ENCODE assay signal across 12 mouse cellular contexts in the genomic region with DNA sequence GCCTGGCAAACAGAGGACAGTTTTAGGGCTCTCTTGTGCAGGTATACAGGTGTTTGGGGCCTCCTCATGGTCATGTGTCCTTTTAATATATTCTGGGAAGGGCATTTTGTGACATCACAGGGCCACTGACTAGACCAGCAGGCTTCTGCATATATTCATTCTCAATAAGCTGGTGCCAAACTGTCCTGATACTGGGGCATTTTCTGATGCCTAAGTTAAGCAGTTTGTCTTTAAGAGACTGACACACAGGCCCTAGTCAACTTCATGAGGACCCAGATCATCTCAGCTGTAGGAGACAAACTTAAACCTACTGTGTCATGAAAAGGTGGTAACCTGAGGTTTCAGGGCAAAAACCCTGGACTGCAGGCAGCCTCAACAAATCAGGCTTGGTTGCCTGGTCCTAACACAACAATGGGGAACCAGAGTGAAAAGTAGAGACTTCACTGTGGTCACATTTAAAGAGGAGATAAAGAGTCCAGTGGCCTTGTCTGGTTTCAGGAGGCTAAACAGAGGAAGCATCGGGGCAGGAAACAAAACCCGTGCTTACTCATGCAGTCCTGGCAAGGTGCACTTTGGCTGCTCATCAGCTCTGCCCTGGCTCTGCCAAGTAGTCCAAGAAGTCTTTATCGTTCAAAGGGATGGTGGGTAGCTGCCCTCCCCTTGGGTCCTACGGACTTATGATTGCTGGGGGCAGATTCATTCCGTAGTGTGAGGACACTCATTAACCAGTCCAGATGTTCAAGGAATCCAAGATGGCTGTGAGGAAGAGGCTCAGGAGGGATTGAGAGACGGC. TPM values are rescaled to one million over a fixed set of nuclear protein-coding genes. Genes with fewer than 3 reads are reported as not detected.
DNase-seq lines count a peak whose midpoint lies in the region; ATAC-seq and TF ChIP-seq lines count a peak whose summit lies in the region.
"Had no signal": no experiment of that assay in that cellular context is flagged by ENCODE, and none has a peak within 500 bp of the region (broad histone marks: within the 10 kb centered on the region; RNA-seq: fewer than 3 reads in every experiment).

No protein-coding gene starts in this region.

- H3K27ac ChIP-seq in cerebellum, adult 2 months (ENCODE audit: insufficient read depth, low read length), result no peak overlapping the region
- peak overlapping the region; percentile 31; the same call in 1 of the 2 replicates for H3K27ac ChIP-seq in brown adipose tissue, adult 24 weeks (replicated peaks; ENCODE audit: low read depth, low read length)
- H3K27ac ChIP-seq: hindbrain, embryonic 15.5 days; liver, embryonic 15.5 days; midbrain, embryonic 15.5 days had no signal

- no peak for TF ChIP-seq CTCF in cerebellum, adult 2 months (IDR thresholded peaks at IDR 0.05; ENCODE audit: borderline replicate concordance, insufficient read depth, low read depth, low read length)
- TF ChIP-seq CTCF in lung, adult 2 months (IDR thresholded peaks at IDR 0.05; ENCODE audit: insufficient read depth, low read length), result no peak

- H3K27me3 ChIP-seq in cerebellum, adult 2 months (ENCODE audit: control insufficient read depth, insufficient read depth, low read length), result no peaks in the 10 kb centered on the region
- H3K27me3 ChIP-seq: hindbrain, embryonic 15.5 days; midbrain, embryonic 15.5 days had no signal

- peaks cover 9% of the 10 kb centered on the region for H3K4me1 ChIP-seq in cerebellum, adult 2 months (ENCODE audit: control insufficient read depth, insufficient read depth, low read length)
- H3K4me1 ChIP-seq in lung, adult 2 months (ENCODE audit: control insufficient read depth, insufficient read depth, low read length), result peaks cover 16% of the 10 kb centered on the region
- H3K4me1 ChIP-seq in brown adipose tissue, adult 24 weeks (ENCODE audit: control insufficient read depth, insufficient read depth, insufficient read length, low read length), result peaks cover 34% of the 10 kb centered on the region
- H3K4me1 ChIP-seq: hindbrain, embryonic 15.5 days; liver, embryonic 15.5 days; midbrain, embryonic 15.5 days had no signal

- 25% methylated on average over 6 of the region's 6 CpGs for WGBS in cerebellum, adult 2 months
- 40% methylated on average over 6 of the region's 6 CpGs for WGBS in lung, adult 2 months

- peak; percentile 37 to 54 for DNase-seq in cerebellum, adult 2 months
- DNase-seq in cerebellum, adult 8-10 months, result no peak
- DNase-seq in lung, postnatal 36 days, result peak; percentile 53
- DNase-seq in lung, adult 2 months, result no peak
- DNase-seq in naive thymus-derived CD4-positive, alpha-beta T cell, adult 2 months (ENCODE audit: low read depth), result peak; percentile 56
- DNase-seq in frontal cortex, postnatal 36 days (ENCODE audit: low spot score in 2 of 2), result no peak
- DNase-seq: heart, adult 11 months had no signal

- H3K4me3 ChIP-seq in cerebellum, adult 2 months (replicated peaks; ENCODE audit: insufficient read depth, low read depth, low read length), result no peak overlapping the region
- H3K4me3 ChIP-seq in lung, adult 2 months (replicated peaks; ENCODE audit: extremely low read depth, low read depth, low read length), result no peak overlapping the region
- H3K4me3 ChIP-seq in brown adipose tissue, adult 24 weeks (ENCODE audit: insufficient read depth, low read depth, low read length), result no peak overlapping the region
- H3K4me3 ChIP-seq: hindbrain, embryonic 15.5 days; liver, embryonic 15.5 days; midbrain, embryonic 15.5 days had no signal

- no peak for ATAC-seq in monocyte, adult 5-6 weeks (replicated peaks; ENCODE audit: insufficient number of reproducible peaks, low FRiP score, low TSS enrichment, poor library complexity, severe bottlenecking)
- ATAC-seq: midbrain, embryonic 15.5 days had no signal

- TF ChIP-seq POLR2A in cerebellum, adult 2 months (IDR thresholded peaks at IDR 0.05; ENCODE audit: borderline replicate concordance, insufficient read depth, low read length), result no peak
- no peak for TF ChIP-seq POLR2A in lung, adult 2 months (IDR thresholded peaks at IDR 0.05; ENCODE audit: borderline replicate concordance, extremely low read depth, low read depth, low read length)

RNA-seq across cellular contexts. Expression of a gene that starts 4.9 kb away (rescaled TPM):
- polyA plus RNA-seq in cerebellum, adult 2 months (2012; rRNA removed), result 4.9 and 5.4 TPM in 2 replicates
- polyA plus RNA-seq in lung, adult 2 months (2012; rRNA removed), result 77.0 and 86.0 TPM in 2 replicates
- 5.8 and 8.6 TPM in 2 replicates for polyA plus RNA-seq in brown adipose tissue, adult 24 weeks (2012; ENCODE audit: insufficient read depth, insufficient read length, missing spikeins)
- total RNA-seq in monocyte, adult 5-6 weeks (2017), result 14.6 to 39.1 TPM (median 19.1 TPM) in 3 replicates

RNA-seq across cellular contexts. Expression of a gene that starts 35.7 kb away (rescaled TPM):
- 0.08 and 0.11 TPM in 2 replicates for polyA plus RNA-seq in cerebellum, adult 2 months (2012; rRNA removed)
- polyA plus RNA-seq in lung, adult 2 months (2012; rRNA removed), result 2.7 and 7.5 TPM in 2 replicates
- 0.63 and 1.1 TPM in 2 replicates for polyA plus RNA-seq in brown adipose tissue, adult 24 weeks (2012; ENCODE audit: insufficient read depth, insufficient read length, missing spikeins)
- 0.10 TPM in 1 of 3 replicates, not detected in the others for total RNA-seq in monocyte, adult 5-6 weeks (2017)

Comparison
In these comparisons a context has a peak if more than half of its experiments do, and no peak if none do; other contexts are left out.
1. DNase-seq: peak in cerebellum, adult 2 months (2 of 2), lung, postnatal 36 days (single experiment) and naive thymus-derived CD4-positive, alpha-beta T cell, adult 2 months (single experiment); none in cerebellum, adult 8-10 months (single experiment), lung, adult 2 months (single experiment) and frontal cortex, postnatal 36 days (0 of 2).